Mouse (Mus musculus) spleen, adult 2 months (tissue): Measurements from ENCODE around the gene Ccdc137.

ENCODE experiments used
- CTCF ChIP-seq: fragments of 200-500 bp; IDR thresholded peaks from 2 replicates; pipeline ENCODE4 v1.5.1; 2011; ENCODE audit warnings: mild to moderate bottlenecking, inconsistent platforms; ENCODE audit not compliant: insufficient read depth, insufficient read length, insufficient replicate concordance; ENCODE audit errors: extremely low read depth
- POLR2A ChIP-seq: fragments of 200-500 bp; IDR thresholded peaks from 2 replicates; pipeline ENCODE4 v1.6.1; 2011; ENCODE audit warnings: low read depth, low read length, inconsistent platforms

DNA sequence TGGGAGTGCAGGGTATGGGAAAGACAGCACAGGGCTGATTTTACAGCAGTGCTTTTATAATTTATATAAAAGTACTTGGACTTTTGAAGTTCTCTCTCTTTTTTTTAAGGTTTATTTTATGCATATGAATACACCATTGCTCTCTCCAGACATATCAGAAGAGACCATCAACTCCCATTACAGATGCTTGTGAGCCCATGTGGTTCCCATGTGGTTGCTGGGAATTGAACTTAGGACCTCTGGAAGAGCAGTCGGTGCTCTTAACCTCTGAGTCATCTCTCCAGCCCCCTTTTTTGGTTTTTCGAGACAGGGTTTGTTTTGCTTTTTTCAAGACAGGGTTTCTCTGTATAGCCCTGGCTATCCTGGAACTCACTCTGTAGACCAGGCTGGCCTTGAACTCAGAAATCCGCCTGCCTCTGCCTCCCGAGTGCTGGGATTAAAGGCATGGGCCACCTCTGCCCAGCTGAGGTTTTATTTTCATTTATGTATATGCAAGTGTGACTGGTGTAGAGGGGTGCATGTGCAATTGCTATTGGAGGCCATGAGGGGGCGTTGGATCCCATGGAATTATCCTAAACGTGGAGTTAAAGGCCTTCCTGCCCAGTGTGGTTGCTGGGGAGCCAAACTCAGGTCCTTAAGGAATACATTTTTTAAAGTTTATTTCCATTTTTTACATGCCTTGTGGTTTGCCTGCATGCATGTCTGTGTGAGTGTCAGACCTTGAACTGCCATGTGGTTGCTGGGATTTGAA lies 1.1 kb downstream of the Ccdc137 start:
- TF ChIP-seq CTCF = no peak
- no peak for TF ChIP-seq POLR2A
